Mouse (Mus musculus): Measurements from ENCODE around the gene Eef1akmt3. TPM values are rescaled to one million over a fixed set of nuclear protein-coding genes. Genes with fewer than 3 reads are reported as not detected.

Eef1akmt3 gene
- polyA plus RNA-seq, 1 experiment from 2014 or later = 0.08 TPM

MicroRNAs encoded within 50 kb of the gene (microRNA counts, 519-probe panel; counts per million panel counts)
- 3,754 counts per million, percentile 31 among the panel's probes with 10 or more counts for microRNA mmu-miR-26a
- microRNA mmu-miR-546 = not detected

Other genes starting within 250 kb of the Eef1akmt3 start
- gene Atp23, start 140.2 kb downstream of the Eef1akmt3 start, polyA plus RNA-seq (2014; fragmentation: Nextera tagmentation; extraction: Ambion mirVana) = 14.3 TPM in 2 replicates
- 38.7 and 40.3 TPM in 2 replicates for gene Ctdsp2, start 62.8 kb downstream of the Eef1akmt3 start, polyA plus RNA-seq (2014; fragmentation: Nextera tagmentation; extraction: Ambion mirVana)
- gene Avil, start 40.8 kb downstream of the Eef1akmt3 start, polyA plus RNA-seq (2014; fragmentation: Nextera tagmentation; extraction: Ambion mirVana) = 0.29 and 1.7 TPM in 2 replicates
- 75.6 and 78.7 TPM in 2 replicates for gene Tsfm, start 10.7 kb downstream of the Eef1akmt3 start, polyA plus RNA-seq (2014; fragmentation: Nextera tagmentation; extraction: Ambion mirVana)
- 32.4 and 36.7 TPM in 2 replicates for gene Mettl1, start 99 bp downstream of the Eef1akmt3 start, polyA plus RNA-seq (2014; fragmentation: Nextera tagmentation; extraction: Ambion mirVana)
- 0.11 and 0.20 TPM in 2 replicates for gene Cyp27b1, start 6.7 kb upstream of the Eef1akmt3 start, polyA plus RNA-seq (2014; fragmentation: Nextera tagmentation; extraction: Ambion mirVana)
- 3.6 and 4.2 TPM in 2 replicates for gene March9, start 18.7 kb upstream of the Eef1akmt3 start, polyA plus RNA-seq (2014; fragmentation: Nextera tagmentation; extraction: Ambion mirVana)
- gene Cdk4, start 22.0 kb upstream of the Eef1akmt3 start, polyA plus RNA-seq (2014; fragmentation: Nextera tagmentation; extraction: Ambion mirVana) = 2,639 and 2,665 TPM in 2 replicates
- 111 and 140 TPM in 2 replicates for gene Tspan31, start 28.8 kb upstream of the Eef1akmt3 start, polyA plus RNA-seq (2014; fragmentation: Nextera tagmentation; extraction: Ambion mirVana)
- 0.68 and 1.2 TPM in 2 replicates for gene Agap2, start 33.8 kb upstream of the Eef1akmt3 start, polyA plus RNA-seq (2014; fragmentation: Nextera tagmentation; extraction: Ambion mirVana)
- gene Os9, start 79.6 kb upstream of the Eef1akmt3 start, polyA plus RNA-seq (2014; fragmentation: Nextera tagmentation; extraction: Ambion mirVana) = 40.3 and 46.6 TPM in 2 replicates
- gene B4galnt1, start 123.7 kb upstream of the Eef1akmt3 start, polyA plus RNA-seq (2014; fragmentation: Nextera tagmentation; extraction: Ambion mirVana) = 10.4 and 12.4 TPM in 2 replicates
- gene Slc26a10, start 139.1 kb upstream of the Eef1akmt3 start, polyA plus RNA-seq (2014; fragmentation: Nextera tagmentation; extraction: Ambion mirVana) = 0.73 and 0.96 TPM in 2 replicates
- gene Arhgef25, start 148.6 kb upstream of the Eef1akmt3 start, polyA plus RNA-seq (2014; fragmentation: Nextera tagmentation; extraction: Ambion mirVana) = 30.1 and 32.0 TPM in 2 replicates
- gene Dtx3, start 154.2 kb upstream of the Eef1akmt3 start, polyA plus RNA-seq (2014; fragmentation: Nextera tagmentation; extraction: Ambion mirVana) = 143 and 158 TPM in 2 replicates
- gene Pip4k2c, start 170.1 kb upstream of the Eef1akmt3 start, polyA plus RNA-seq (2014; fragmentation: Nextera tagmentation; extraction: Ambion mirVana) = 11.8 and 12.9 TPM in 2 replicates
- gene Kif5a, start 221.8 kb upstream of the Eef1akmt3 start, polyA plus RNA-seq (2014; fragmentation: Nextera tagmentation; extraction: Ambion mirVana) = 41.4 and 42.2 TPM in 2 replicates
- 210 and 214 TPM in 2 replicates for gene Dctn2, start 224.9 kb upstream of the Eef1akmt3 start, polyA plus RNA-seq (2014; fragmentation: Nextera tagmentation; extraction: Ambion mirVana)
- gene Mbd6, start 247.5 kb upstream of the Eef1akmt3 start, polyA plus RNA-seq (2014; fragmentation: Nextera tagmentation; extraction: Ambion mirVana) = 14.2 and 17.5 TPM in 2 replicates

Data from hindbrain, embryonic 11.5 days (tissue).